Mouse (Mus musculus): ENCODE measurements around the gene Rpe. TPM values are rescaled to one million over a fixed set of nuclear protein-coding genes. Genes with fewer than 3 reads are reported as not detected.

Gene Rpe
- 30.7 and 38.1 TPM in 2 replicates for polyA plus RNA-seq (2015; fragmentation: Nextera tagmentation; extraction: Ambion mirVana)

DNA sequence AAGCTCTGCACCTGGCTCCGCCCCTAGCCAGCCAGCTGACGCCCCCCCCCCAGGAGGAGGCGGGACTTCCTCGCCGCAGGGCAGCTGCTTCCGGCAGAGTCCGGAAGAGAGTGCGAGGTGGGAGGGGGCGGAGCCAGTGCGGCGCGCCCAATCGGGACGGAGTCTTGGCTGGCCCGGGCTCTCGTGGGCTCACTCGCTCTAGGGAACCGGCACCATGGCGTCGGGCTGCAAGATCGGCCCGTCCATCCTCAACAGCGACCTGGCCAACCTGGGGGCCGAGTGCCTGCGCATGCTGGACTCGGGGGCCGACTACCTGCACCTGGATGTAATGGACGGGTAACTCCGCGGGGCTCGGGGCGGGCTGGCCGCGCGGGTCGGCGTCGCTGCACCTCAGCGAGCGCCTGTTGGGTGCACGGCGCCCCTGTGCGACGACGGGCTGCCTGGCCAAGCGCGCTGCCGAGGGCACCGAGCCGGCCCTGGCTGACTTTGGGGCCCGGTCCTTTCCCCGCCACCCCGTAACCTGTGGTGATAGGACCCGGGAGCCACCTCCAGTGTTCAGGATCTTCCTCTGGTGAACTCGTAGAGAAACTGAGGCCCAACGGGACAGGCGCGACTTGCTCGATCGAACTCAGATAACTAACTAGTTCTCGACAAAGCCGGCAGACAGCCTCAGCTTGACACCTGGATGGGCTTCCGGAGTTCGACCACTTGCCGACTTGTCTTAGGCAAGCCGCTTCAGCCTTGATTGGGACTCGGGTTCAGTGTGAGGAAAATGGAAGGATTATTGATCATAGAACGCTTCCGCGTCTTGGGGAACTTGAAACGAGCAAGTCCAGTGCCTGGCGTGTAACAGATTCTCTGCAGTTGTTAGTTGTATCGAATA, at the start of gene Rpe:
Gene Rpe, plus strand, starts transcription at position 139 of the 883 bp plus-strand sequence.
- Histone ChIP-seq H3K27me3 (no peaks in the 10 kb centered on the region), H3K36me3 (peaks cover 5% of the 10 kb centered on the region), H3K4me1 (replicated peaks) (peaks cover 31% of the 10 kb centered on the region), H3K9ac (peak within 1 kb of the TSS; percentile 91), H3K4me2 (peak within 1 kb of the TSS; percentile 77), H3K27ac (peak within 1 kb of the TSS; percentile 76), H3K4me3 (replicated peaks) (peak within 1 kb of the TSS; percentile 89), H3K9me3 (replicated peaks) (no peaks in the 10 kb centered on the region)
- peak; percentile 99 for ATAC-seq (ENCODE audit: low read depth)
- DNase-seq, result peak; percentile 88
- under 1% methylated on average over 73 of the region's 73 CpGs for WGBS (ENCODE audit: insufficient replicate concordance)

DNA sequence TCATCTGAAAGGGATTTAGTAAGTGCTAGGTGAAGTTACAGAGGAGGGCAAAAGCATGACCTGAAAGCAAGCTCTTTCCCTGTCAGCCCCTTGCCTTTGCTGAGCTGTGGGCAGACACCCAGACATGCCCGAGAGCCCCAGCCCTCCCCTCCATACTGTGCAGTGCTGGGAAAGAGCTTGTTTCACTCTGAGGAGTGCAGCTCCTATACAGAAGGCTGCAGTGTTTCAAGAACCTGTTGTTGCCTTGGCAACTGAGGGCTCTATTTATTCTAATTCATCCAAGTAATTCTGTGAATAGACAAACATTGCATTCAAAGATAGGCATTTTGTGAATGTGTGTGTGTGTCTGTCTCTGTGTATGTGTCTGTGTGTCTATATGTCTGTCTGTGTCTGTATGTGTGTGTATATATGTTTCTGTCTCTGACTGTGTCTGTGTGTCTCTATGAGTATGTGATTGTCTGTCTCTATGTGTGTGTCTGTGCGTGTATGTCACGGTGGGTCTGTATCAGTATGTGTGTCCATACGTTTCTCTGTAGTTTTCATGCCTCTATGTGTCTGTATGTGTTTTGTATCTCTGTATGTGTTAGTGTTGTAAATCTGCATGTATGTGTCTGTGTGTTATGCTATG, 45.4 kb upstream of the Rpe start:
- Histone ChIP-seq H3K27me3 (no peaks in the 10 kb centered on the region), H3K9me3 (replicated peaks) (no peaks in the 10 kb centered on the region), H3K36me3 (no peaks in the 10 kb centered on the region), H3K4me1 (replicated peaks) (no peaks in the 10 kb centered on the region), H3K9ac (no peak overlapping the region), H3K27ac (no peak overlapping the region), H3K4me3 (replicated peaks) (no peak overlapping the region), H3K4me2 (no peak overlapping the region)
- ATAC-seq (ENCODE audit: low read depth) (no peak), DNase-seq (no peak)
- 50% methylated on average over 4 of the region's 4 CpGs for WGBS (ENCODE audit: insufficient replicate concordance)

GRCm38 (mm10) chr1:66655747-66656119, 44.9 kb upstream of the Rpe start:
- Histone ChIP-seq H3K4me3 (replicated peaks) (no peak overlapping the region), H3K27ac (no peak overlapping the region), H3K4me2 (no peak overlapping the region), H3K9ac (no peak overlapping the region), H3K4me1 (replicated peaks) (no peaks in the 10 kb centered on the region), H3K9me3 (replicated peaks) (no peaks in the 10 kb centered on the region), H3K27me3 (no peaks in the 10 kb centered on the region), H3K36me3 (no peaks in the 10 kb centered on the region)
- no peak for ATAC-seq (ENCODE audit: low read depth)
- DNase-seq, result no peak

DNA sequence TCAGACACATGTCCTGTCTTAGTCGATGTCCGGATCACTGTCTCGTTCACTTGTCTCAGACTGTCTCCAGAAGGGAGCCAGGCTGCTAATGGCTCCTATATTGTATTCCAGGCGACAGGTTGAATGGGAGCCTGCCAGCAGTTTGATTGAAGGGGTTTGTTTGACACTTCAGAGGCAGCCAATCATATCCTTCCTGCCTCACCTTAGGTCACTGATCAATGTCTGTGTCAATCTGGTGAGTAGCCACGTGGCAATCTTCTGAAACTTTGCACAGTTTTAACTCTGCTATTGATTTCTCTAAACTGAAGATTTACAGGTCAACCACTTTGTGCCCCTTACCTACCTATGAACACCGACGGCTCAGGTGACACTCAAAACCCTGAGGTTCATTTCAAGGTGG, 29.2 kb upstream of the Rpe start:
- Histone ChIP-seq H3K9ac (no peak overlapping the region), H3K27me3 (no peaks in the 10 kb centered on the region), H3K27ac (no peak overlapping the region), H3K4me3 (replicated peaks) (no peak overlapping the region), H3K4me1 (replicated peaks) (no peaks in the 10 kb centered on the region), H3K4me2 (no peak overlapping the region), H3K36me3 (no peaks in the 10 kb centered on the region), H3K9me3 (replicated peaks) (no peaks in the 10 kb centered on the region)
- DNase-seq (no peak), ATAC-seq (ENCODE audit: low read depth) (no peak)
- 61% methylated on average over 7 of the region's 7 CpGs for WGBS (ENCODE audit: insufficient replicate concordance)

GRCm38 (mm10) chr1:66672812-66673211, 27.8 kb upstream of the Rpe start:
- DNase-seq (no peak), ATAC-seq (ENCODE audit: low read depth) (no peak)
- Histone ChIP-seq H3K36me3 (no peaks in the 10 kb centered on the region), H3K4me3 (replicated peaks) (no peak overlapping the region), H3K27ac (no peak overlapping the region), H3K4me2 (no peak overlapping the region), H3K9me3 (replicated peaks) (no peaks in the 10 kb centered on the region), H3K9ac (no peak overlapping the region), H3K27me3 (no peaks in the 10 kb centered on the region), H3K4me1 (replicated peaks) (no peaks in the 10 kb centered on the region)
- WGBS (ENCODE audit: insufficient replicate concordance), result 62% methylated on average over 7 of the region's 7 CpGs

DNA sequence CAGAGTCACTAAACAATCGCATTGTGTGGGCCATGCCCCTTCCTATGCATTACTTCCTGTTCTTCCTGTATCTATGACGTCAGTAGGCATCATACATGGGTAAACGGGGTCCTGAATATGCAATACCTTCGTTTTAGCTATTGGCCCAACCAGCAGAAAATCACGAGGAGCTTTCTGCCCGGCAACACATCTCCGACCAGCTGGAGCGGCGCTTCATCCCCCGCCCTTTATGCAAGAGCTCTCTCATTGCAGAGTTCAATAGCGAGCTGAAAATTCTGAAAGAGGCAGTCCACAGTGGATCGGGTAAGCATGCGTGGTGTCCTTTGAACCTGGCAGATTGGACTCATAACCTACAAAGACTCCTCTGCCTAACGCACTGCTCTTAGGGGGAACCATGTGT, 22.7 kb upstream of the Rpe start:
- Histone ChIP-seq H3K4me1 (replicated peaks) (no peaks in the 10 kb centered on the region), H3K27ac (no peak overlapping the region), H3K4me2 (no peak overlapping the region), H3K36me3 (no peaks in the 10 kb centered on the region), H3K4me3 (replicated peaks) (no peak overlapping the region), H3K9me3 (replicated peaks) (no peaks in the 10 kb centered on the region), H3K9ac (no peak overlapping the region), H3K27me3 (no peaks in the 10 kb centered on the region)
- DNase-seq (no peak), ATAC-seq (ENCODE audit: low read depth) (no peak)
- 69% methylated on average over 14 of the region's 14 CpGs for WGBS (ENCODE audit: insufficient replicate concordance)

DNA sequence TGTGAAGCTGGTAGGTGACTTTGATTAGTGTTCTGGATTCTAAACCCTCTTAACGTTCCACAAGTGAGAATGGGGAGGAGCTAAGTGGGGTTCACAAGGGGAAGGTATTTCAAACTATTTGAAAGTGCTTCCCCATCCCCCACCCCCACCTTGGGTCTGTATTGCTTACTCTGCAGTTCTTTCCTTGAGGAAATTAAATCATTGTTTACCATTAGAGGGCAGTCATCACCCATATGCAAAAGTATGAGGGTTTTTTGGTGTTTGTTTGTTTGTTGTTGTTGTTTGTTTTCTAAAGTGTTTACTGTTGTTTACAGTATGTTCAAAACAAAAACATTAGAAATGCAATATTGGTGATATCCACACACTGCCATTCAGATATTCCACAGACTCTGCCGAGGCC, 22.0 kb upstream of the Rpe start:
- 40% methylated on average over 2 of the region's 2 CpGs for WGBS (ENCODE audit: insufficient replicate concordance)
- no peak overlapping the region for H3K27ac ChIP-seq
- H3K36me3 ChIP-seq, result no peaks in the 10 kb centered on the region
- no peak overlapping the region for H3K4me3 ChIP-seq (replicated peaks)
- no peaks in the 10 kb centered on the region for H3K9me3 ChIP-seq (replicated peaks)
- DNase-seq, result no peak
- ATAC-seq (ENCODE audit: low read depth), result no peak
- no peaks in the 10 kb centered on the region for H3K4me1 ChIP-seq (replicated peaks)
- no peak overlapping the region for H3K9ac ChIP-seq
- H3K4me2 ChIP-seq, result no peak overlapping the region
- H3K27me3 ChIP-seq, result no peaks in the 10 kb centered on the region

- ATAC-seq (ENCODE audit: low read depth) (no peak), DNase-seq (no peak)
- H3K4me3 ChIP-seq (replicated peaks), result no peak overlapping the region
- H3K9ac ChIP-seq, result no peak overlapping the region
- WGBS (ENCODE audit: insufficient replicate concordance), result 64% methylated on average over 5 of the region's 5 CpGs
- no peak overlapping the region for H3K27ac ChIP-seq
- no peaks in the 10 kb centered on the region for H3K27me3 ChIP-seq
- no peaks in the 10 kb centered on the region for H3K36me3 ChIP-seq
- no peak overlapping the region for H3K4me2 ChIP-seq
- H3K4me1 ChIP-seq (replicated peaks), result no peaks in the 10 kb centered on the region
- no peaks in the 10 kb centered on the region for H3K9me3 ChIP-seq (replicated peaks)
Measured at GRCm38 (mm10) chr1:66682974-66683373, 17.7 kb upstream of the Rpe start.

- no peak overlapping the region for H3K27ac ChIP-seq
- 57% methylated on average over 3 of the region's 3 CpGs for WGBS (ENCODE audit: insufficient replicate concordance)
- H3K4me3 ChIP-seq (replicated peaks), result no peak overlapping the region
- H3K36me3 ChIP-seq, result no peaks in the 10 kb centered on the region
- no peaks in the 10 kb centered on the region for H3K27me3 ChIP-seq
- no peak overlapping the region for H3K4me2 ChIP-seq
- no peak overlapping the region for H3K9ac ChIP-seq
- DNase-seq, result no peak
- no peak for ATAC-seq (ENCODE audit: low read depth)
- no peaks in the 10 kb centered on the region for H3K4me1 ChIP-seq (replicated peaks)
- H3K9me3 ChIP-seq (replicated peaks), result no peaks in the 10 kb centered on the region
Measured at GRCm38 (mm10) chr1:66691772-66692171, 8.9 kb upstream of the Rpe start.

- H3K36me3 ChIP-seq, result no peaks in the 10 kb centered on the region
- H3K4me1 ChIP-seq (replicated peaks), result no peaks in the 10 kb centered on the region
- no peak overlapping the region for H3K27ac ChIP-seq
- H3K4me2 ChIP-seq, result no peak overlapping the region
- no peak for ATAC-seq (ENCODE audit: low read depth)
- no peak overlapping the region for H3K9ac ChIP-seq
- 74% methylated on average over 1 of the region's 1 CpGs for WGBS (ENCODE audit: insufficient replicate concordance)
- no peak overlapping the region for H3K4me3 ChIP-seq (replicated peaks)
- H3K27me3 ChIP-seq, result no peaks in the 10 kb centered on the region
- no peak for DNase-seq
- no peaks in the 10 kb centered on the region for H3K9me3 ChIP-seq (replicated peaks)
Measured at GRCm38 (mm10) chr1:66692308-66692707, 8.3 kb upstream of the Rpe start.

DNA sequence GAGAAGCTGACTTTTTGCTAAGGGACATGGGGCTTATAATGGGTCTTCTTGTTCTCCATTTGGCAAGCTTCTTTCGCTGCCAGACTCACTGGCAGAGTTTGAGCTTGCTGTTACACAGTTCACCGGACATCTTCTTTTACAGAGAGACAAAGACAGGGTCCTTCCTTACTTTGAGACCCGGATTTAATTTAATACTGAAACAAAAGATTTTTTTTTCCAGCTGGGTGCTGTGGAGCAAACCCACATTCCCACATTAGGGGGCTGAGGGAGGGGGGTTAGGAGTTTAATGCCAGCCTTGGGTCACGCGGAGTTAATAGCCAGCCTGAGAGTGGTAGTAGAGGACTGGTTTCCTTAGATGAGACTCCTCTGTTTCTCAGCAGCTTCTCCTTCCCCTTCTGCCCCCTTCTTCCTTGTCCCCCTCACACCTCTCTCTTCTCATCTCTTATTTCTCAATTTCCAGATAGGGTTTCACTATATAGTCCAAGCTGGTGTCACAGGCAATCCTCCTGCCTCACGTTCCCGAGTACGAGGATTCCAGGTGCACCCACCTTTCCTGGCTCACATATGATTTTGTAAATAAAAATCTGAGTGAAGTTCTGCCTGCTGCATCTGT, 7.7 kb upstream of the Rpe start:
- Histone ChIP-seq H3K27ac (no peak overlapping the region), H3K9me3 (replicated peaks) (no peaks in the 10 kb centered on the region), H3K36me3 (no peaks in the 10 kb centered on the region), H3K4me2 (no peak overlapping the region), H3K27me3 (no peaks in the 10 kb centered on the region), H3K9ac (no peak overlapping the region), H3K4me3 (replicated peaks) (no peak overlapping the region), H3K4me1 (replicated peaks) (no peaks in the 10 kb centered on the region)
- DNase-seq (no peak), ATAC-seq (ENCODE audit: low read depth) (no peak)
- WGBS (ENCODE audit: insufficient replicate concordance), result 73% methylated on average over 8 of the region's 8 CpGs

Measured in liver, embryonic 13.5 days (tissue).